Mouse (Mus musculus): ENCODE results near the gene Pef1. TPM values are rescaled to one million over a fixed set of nuclear protein-coding genes. Genes with fewer than 3 reads are reported as not detected.

Pef1 gene
- total RNA-seq, 2 experiments from 2014 or later, result 58.5 to 66.3 TPM

- no peak for DNase-seq (ENCODE audit: extremely low spot score in 1 of 2, low spot score in 1 of 2)
These were observed 70.9 kb downstream of the Pef1 start for GRCm38 (mm10) chr4:130173060-130173822.

GRCm38 (mm10) chr4:130173911-130174311, 71.6 kb downstream of the Pef1 start:
- no peak for DNase-seq (ENCODE audit: extremely low spot score in 1 of 2, low spot score in 1 of 2)

- no peak for DNase-seq (ENCODE audit: extremely low spot score in 1 of 2, low spot score in 1 of 2)
These were observed 72.1 kb downstream of the Pef1 start for GRCm38 (mm10) chr4:130174335-130175031.

GRCm38 (mm10) chr4:130175072-130175711, 72.8 kb downstream of the Pef1 start, which contains the start of gene Tinagl1:
Gene Tinagl1, minus strand, starts transcription at chr4:130175122.
- no peak for DNase-seq (ENCODE audit: extremely low spot score in 1 of 2, low spot score in 1 of 2)

- DNase-seq (ENCODE audit: extremely low spot score in 1 of 2, low spot score in 1 of 2), result no peak
These were observed 73.9 kb downstream of the Pef1 start for GRCm38 (mm10) chr4:130176156-130176720.

- no peak for DNase-seq (ENCODE audit: extremely low spot score in 1 of 2, low spot score in 1 of 2)
These were observed 74.7 kb downstream of the Pef1 start for GRCm38 (mm10) chr4:130177087-130177486.

- DNase-seq (ENCODE audit: extremely low spot score in 1 of 2, low spot score in 1 of 2), result no peak
These were observed 75.2 kb downstream of the Pef1 start for GRCm38 (mm10) chr4:130177536-130177935.

Other genes starting within 250 kb of the Pef1 start
- gene Spocd1, start 173.3 kb upstream of the Pef1 start, total RNA-seq (2021), result under 1 TPM; 0.30 to 0.35 TPM
- gene Adgrb2, start 117.7 kb upstream of the Pef1 start, total RNA-seq (2021), result 100 to 1,000 TPM; 516 to 583 TPM
- gene Col16a1, start 54.7 kb upstream of the Pef1 start, total RNA-seq (2021), result 10 to 100 TPM in 1 of 2 experiments, 1 to 10 TPM in 1; 8.8 to 10.5 TPM
- gene Hcrtr1, start 36.8 kb downstream of the Pef1 start, total RNA-seq (2021), result 1 to 10 TPM; 3.2 to 4.5 TPM
- 1 to 10 TPM; 7.5 to 8.7 TPM for gene Tinagl1, start 72.6 kb downstream of the Pef1 start, total RNA-seq (2021)
- not detected for gene Gm853, start 119.8 kb downstream of the Pef1 start, total RNA-seq (2021)
- gene Serinc2, start 176.6 kb downstream of the Pef1 start, total RNA-seq (2021), result 10 to 100 TPM in 1 of 2 experiments, 1 to 10 TPM in 1; 9.2 to 12.9 TPM
- 100 to 1,000 TPM; 108 to 111 TPM for gene Fabp3, start 206.0 kb downstream of the Pef1 start, total RNA-seq (2021)
- gene Gm10570, start 206.1 kb downstream of the Pef1 start, total RNA-seq (2021), result 1 to 10 TPM; 1.2 to 1.4 TPM

Data from layer of hippocampus, postnatal 25 days (tissue).